Mouse (Mus musculus) stomach, postnatal 0 days (tissue): ENCODE results near the gene Sele.

Source experiments
- CTCF ChIP-seq: IDR thresholded peaks from 2 replicates; pipeline ENCODE4 v1.5.1; 2016; ENCODE audit warnings: antibody characterized with exemption, low read depth, mild to moderate bottlenecking, moderate library complexity
- EP300 ChIP-seq: optimal IDR thresholded peaks from 2 replicates; pipeline ENCODE3; 2016; ENCODE audit warnings: antibody characterized with exemption

GRCm38 (mm10) chr1:164019789-164020188 is 28.2 kb upstream of the Sele start:
- TF ChIP-seq CTCF (no peak), EP300 (no peak)
